Mouse (Mus musculus): Measurements from ENCODE around the gene Elf1. TPM values are rescaled to one million over a fixed set of nuclear protein-coding genes. Genes with fewer than 3 reads are reported as not detected.
"Not testable (repeated sequence)": the region's sequence is repeated elsewhere in the genome, so short reads cannot be mapped to it uniquely, and the experiment has no call there.

The Elf1 gene
- polyA plus RNA-seq, 1 experiment from 2014 or later: 18.2 TPM

- H3K9me3 ChIP-seq (replicated peaks; ENCODE audit: low read length): no peaks in the 10 kb centered on the region
- H3K4me2 ChIP-seq (ENCODE audit: low read length): no peak overlapping the region
- ATAC-seq (replicated peaks; ENCODE audit: low FRiP score, low read depth) (peak; percentile 90), DNase-seq (ENCODE audit: low spot score) (peak; percentile 53)
- H3K27ac ChIP-seq: peak overlapping the region; percentile 51; the same call in 1 of the 2 replicates
- H3K9ac ChIP-seq (ENCODE audit: low read depth, low read length): no peak overlapping the region
- no peak for TF ChIP-seq CTCF (IDR thresholded peaks at IDR 0.05; ENCODE audit: low read depth)
- H3K4me3 ChIP-seq (replicated peaks; ENCODE audit: low read depth, low read length): no peak overlapping the region
- H3K36me3 ChIP-seq (ENCODE audit: insufficient read depth, low read length): no peaks in the 10 kb centered on the region
- H3K27me3 ChIP-seq (ENCODE audit: insufficient read depth, low read length): no peaks in the 10 kb centered on the region
- 39% methylated on average over 6 of the region's 6 CpGs for WGBS
- H3K4me1 ChIP-seq (replicated peaks; ENCODE audit: insufficient read depth, low read length): peaks cover 6% of the 10 kb centered on the region; the same call in 1 of the 2 replicates
Measured at GRCm38 (mm10) chr14:79527704-79528103, 46.7 kb downstream of the Elf1 start.

- Histone ChIP-seq H3K4me2 (ENCODE audit: low read length) (no peak overlapping the region), H3K36me3 (ENCODE audit: insufficient read depth, low read length) (no peaks in the 10 kb centered on the region), H3K27me3 (ENCODE audit: insufficient read depth, low read length) (no peaks in the 10 kb centered on the region), H3K9ac (ENCODE audit: low read depth, low read length) (no peak overlapping the region), H3K27ac (no peak overlapping the region), H3K9me3 (replicated peaks; ENCODE audit: low read length) (no peaks in the 10 kb centered on the region), H3K4me1 (replicated peaks; ENCODE audit: insufficient read depth, low read length) (no peaks in the 10 kb centered on the region), H3K4me3 (replicated peaks; ENCODE audit: low read depth, low read length) (no peak overlapping the region)
- ATAC-seq (replicated peaks; ENCODE audit: low FRiP score, low read depth) (no peak), DNase-seq (ENCODE audit: low spot score) (no peak)
- TF ChIP-seq CTCF (IDR thresholded peaks at IDR 0.05; ENCODE audit: low read depth): no peak
- 74% methylated on average over 10 of the region's 10 CpGs for WGBS
Measured at GRCm38 (mm10) chr14:79529581-79530554, 48.9 kb downstream of the Elf1 start.

GRCm38 (mm10) chr14:79530761-79531160 lies 49.8 kb downstream of the Elf1 start:
- no peak overlapping the region for H3K4me2 ChIP-seq (ENCODE audit: low read length)
- no peak overlapping the region for H3K27ac ChIP-seq
- no peak for TF ChIP-seq CTCF (IDR thresholded peaks at IDR 0.05; ENCODE audit: low read depth)
- no peak overlapping the region for H3K4me3 ChIP-seq (replicated peaks; ENCODE audit: low read depth, low read length)
- H3K9me3 ChIP-seq (replicated peaks; ENCODE audit: low read length): no peaks in the 10 kb centered on the region
- no peak for ATAC-seq (replicated peaks; ENCODE audit: low FRiP score, low read depth)
- no peaks in the 10 kb centered on the region for H3K27me3 ChIP-seq (ENCODE audit: insufficient read depth, low read length)
- H3K36me3 ChIP-seq (ENCODE audit: insufficient read depth, low read length): no peaks in the 10 kb centered on the region
- no peaks in the 10 kb centered on the region for H3K4me1 ChIP-seq (replicated peaks; ENCODE audit: insufficient read depth, low read length)
- WGBS: 91% methylated on average over 6 of the region's 6 CpGs
- H3K9ac ChIP-seq (ENCODE audit: low read depth, low read length): no peak overlapping the region
- DNase-seq (ENCODE audit: low spot score): no peak

GRCm38 (mm10) chr14:79532036-79532776 lies 51.2 kb downstream of the Elf1 start:
- 88% methylated on average over 8 of the region's 8 CpGs for WGBS
- no peak overlapping the region for H3K4me2 ChIP-seq (ENCODE audit: low read length)
- H3K27me3 ChIP-seq (ENCODE audit: insufficient read depth, low read length): no peaks in the 10 kb centered on the region
- no peaks in the 10 kb centered on the region for H3K36me3 ChIP-seq (ENCODE audit: insufficient read depth, low read length)
- H3K4me3 ChIP-seq (replicated peaks; ENCODE audit: low read depth, low read length): no peak overlapping the region
- H3K9ac ChIP-seq (ENCODE audit: low read depth, low read length): no peak overlapping the region
- H3K27ac ChIP-seq: no peak overlapping the region
- no peak for DNase-seq (ENCODE audit: low spot score)
- no peaks in the 10 kb centered on the region for H3K4me1 ChIP-seq (replicated peaks; ENCODE audit: insufficient read depth, low read length)
- no peak for ATAC-seq (replicated peaks; ENCODE audit: low FRiP score, low read depth)
- TF ChIP-seq CTCF (IDR thresholded peaks at IDR 0.05; ENCODE audit: low read depth): no peak
- no peaks in the 10 kb centered on the region for H3K9me3 ChIP-seq (replicated peaks; ENCODE audit: low read length)

- Histone ChIP-seq H3K9ac (ENCODE audit: low read depth, low read length) (no peak overlapping the region), H3K9me3 (replicated peaks; ENCODE audit: low read length) (no peaks in the 10 kb centered on the region), H3K27ac (no peak overlapping the region), H3K36me3 (ENCODE audit: insufficient read depth, low read length) (no peaks in the 10 kb centered on the region), H3K27me3 (ENCODE audit: insufficient read depth, low read length) (no peaks in the 10 kb centered on the region), H3K4me3 (replicated peaks; ENCODE audit: low read depth, low read length) (no peak overlapping the region), H3K4me2 (ENCODE audit: low read length) (no peak overlapping the region), H3K4me1 (replicated peaks; ENCODE audit: insufficient read depth, low read length) (no peaks in the 10 kb centered on the region)
- TF ChIP-seq CTCF (IDR thresholded peaks at IDR 0.05; ENCODE audit: low read depth): no peak
- DNase-seq (ENCODE audit: low spot score) (no peak), ATAC-seq (replicated peaks; ENCODE audit: low FRiP score, low read depth) (no peak)
- WGBS: 80% methylated on average over 1 of the region's 1 CpGs
Measured at GRCm38 (mm10) chr14:79533350-79533749, 52.4 kb downstream of the Elf1 start.

GRCm38 (mm10) chr14:79534206-79534605 lies 53.2 kb downstream of the Elf1 start:
- Histone ChIP-seq H3K27me3 (ENCODE audit: insufficient read depth, low read length) (no peaks in the 10 kb centered on the region), H3K27ac (peak overlapping the region; percentile 44; the same call in 1 of the 2 replicates), H3K4me1 (replicated peaks; ENCODE audit: insufficient read depth, low read length) (no peaks in the 10 kb centered on the region), H3K9me3 (replicated peaks; ENCODE audit: low read length) (no peaks in the 10 kb centered on the region), H3K9ac (ENCODE audit: low read depth, low read length) (no peak overlapping the region), H3K4me2 (ENCODE audit: low read length) (no peak overlapping the region), H3K36me3 (ENCODE audit: insufficient read depth, low read length) (no peaks in the 10 kb centered on the region), H3K4me3 (replicated peaks; ENCODE audit: low read depth, low read length) (no peak overlapping the region)
- DNase-seq (ENCODE audit: low spot score): no peak
- WGBS: 82% methylated on average over 3 of the region's 3 CpGs
- ATAC-seq (replicated peaks; ENCODE audit: low FRiP score, low read depth): no peak
- TF ChIP-seq CTCF (IDR thresholded peaks at IDR 0.05; ENCODE audit: low read depth): no peak

GRCm38 (mm10) chr14:79534656-79535055 lies 53.7 kb downstream of the Elf1 start:
- H3K4me2 ChIP-seq (ENCODE audit: low read length); H3K4me1 ChIP-seq (replicated peaks; ENCODE audit: insufficient read depth, low read length); H3K9ac ChIP-seq (ENCODE audit: low read depth, low read length); H3K9me3 ChIP-seq (replicated peaks; ENCODE audit: low read length); DNase-seq (ENCODE audit: low spot score); H3K36me3 ChIP-seq (ENCODE audit: insufficient read depth, low read length); H3K4me3 ChIP-seq (replicated peaks; ENCODE audit: low read depth, low read length); ATAC-seq (replicated peaks; ENCODE audit: low FRiP score, low read depth); H3K27me3 ChIP-seq (ENCODE audit: insufficient read depth, low read length): not testable (repeated sequence)
- 0 out of 2 replicates have a peak overlapping the region, but pooled peaks have one; percentile 13 for H3K27ac ChIP-seq
- WGBS: 87% methylated on average over 4 of the region's 4 CpGs

Measured in kidney, postnatal 0 days (tissue).